11 mouse cellular contexts compared by ENCODE assay signal in genomic region chr4:88754818-88755340, GRCm38 (mm10). TPM values are rescaled to one million over a fixed set of nuclear protein-coding genes. Genes with fewer than 3 reads are reported as not detected.
A peak's percentile ranks its signal among the peaks of the same experiment; 100 is the strongest.
DNase-seq lines count a peak whose midpoint lies in the region.
"Had no signal": no experiment of that assay in that cellular context is flagged by ENCODE, and none has a peak within 500 bp of the region (broad histone marks: within the 10 kb centered on the region; RNA-seq: fewer than 3 reads in every experiment).

TSS of gene Gm13271 (plus strand) at chr4:88754868.

- DNase-seq in adrenal gland, adult 18-20 months (ENCODE audit: low spot score in 2 of 2): peak; percentile 70 to 75
- peak; percentile 67 to 75 for DNase-seq in cerebellum, postnatal 25 days
- DNase-seq in gastrocnemius, postnatal 4 days (ENCODE audit: low spot score in 2 of 2): peak; percentile 68 to 69
- DNase-seq in kidney, adult 8-10 months: peak; percentile 67 to 71
- DNase-seq in layer of hippocampus, postnatal 36 days: peak; percentile 71 to 72
- peak; percentile 69 for DNase-seq in lung, postnatal 10 days
- peak; percentile 48 for DNase-seq in right cerebral cortex, postnatal 4 days
- peak; percentile 80 for DNase-seq in urinary bladder, adult 2 months (ENCODE audit: low spot score)

RNA-seq across cellular contexts. Expression of gene Gm13271, which starts in this region (rescaled TPM):
- not detected for total RNA-seq in adrenal gland, adult 18-20 months (2021)
- total RNA-seq in gastrocnemius, postnatal 4 days (2021): not detected
- total RNA-seq in layer of hippocampus, postnatal 36 days (2021): not detected
- not detected in 2 replicates for polyA plus RNA-seq in urinary bladder, adult 2 months (2012; rRNA removed)
- polyA plus RNA-seq: heart, embryonic 15.5 days; intestine, embryonic 16.5 days; liver, embryonic 16.5 days had no signal

Comparison
In these comparisons a context has a peak if more than half of its experiments do, and no peak if none do; other contexts are left out.
1. Peak in every context shown above with its lines: DNase-seq.
2. Peak in DNase-seq in adrenal gland, adult 18-20 months; RNA of the gene not detected or under 1 TPM.
3. Peak in DNase-seq in gastrocnemius, postnatal 4 days; RNA of the gene not detected or under 1 TPM.
4. Peak in DNase-seq in layer of hippocampus, postnatal 36 days; RNA of the gene not detected or under 1 TPM.
5. Peak in DNase-seq in urinary bladder, adult 2 months; RNA of the gene not detected or under 1 TPM.